Mouse (Mus musculus): Measurements from ENCODE around the gene Gm10295.
A peak's percentile ranks its signal among the peaks of the same experiment; 100 is the strongest.

Gene Gm10295

GRCm38 (mm10) chr7:71348922-71349321 is 2.4 kb downstream of the Gm10295 start:
- no peak for DNase-seq

GRCm38 (mm10) chr7:71324919-71325583 is 26.2 kb downstream of the Gm10295 start:
- no peak for DNase-seq

GRCm38 (mm10) chr7:71313148-71313765 is 38.0 kb downstream of the Gm10295 start:
- no peak for DNase-seq

GRCm38 (mm10) chr7:71312375-71312774 is 38.9 kb downstream of the Gm10295 start:
- DNase-seq = no peak

GRCm38 (mm10) chr7:71311411-71311810 is 39.9 kb downstream of the Gm10295 start:
- peak; percentile 10 for DNase-seq

- no peak for DNase-seq
Measured at GRCm38 (mm10) chr7:71308051-71308450, 43.2 kb downstream of the Gm10295 start.

GRCm38 (mm10) chr7:71302714-71303113 is 48.6 kb downstream of the Gm10295 start:
- no peak for DNase-seq
